Mouse (Mus musculus) frontal cortex, postnatal 25 days (tissue): ENCODE results near the gene Ppp1ca.

ENCODE experiments used
- DNase-seq, 2 experiments: peaks; one replicate each; pipeline ENCODE4 v3.0.0; 2022; ENCODE audit warnings: low spot score in 2 of 2

Gene Ppp1ca

GRCm38 (mm10) chr19:4184976-4185975 is 6.6 kb upstream of the Ppp1ca start:
- DNase-seq: no peak

GRCm38 (mm10) chr19:4187303-4187702 is 4.6 kb upstream of the Ppp1ca start:
- no peak for DNase-seq

- no peak for DNase-seq
These were observed 2.7 kb upstream of the Ppp1ca start for GRCm38 (mm10) chr19:4189051-4189620.

GRCm38 (mm10) chr19:4190831-4191334 is 982 bp upstream of the Ppp1ca start, which contains the start of gene Tbc1d10c:
Gene Tbc1d10c, minus strand, starts transcription at chr19:4191284.
- no peak for DNase-seq

- DNase-seq: no peak
These were observed 553 bp downstream of the Ppp1ca start for GRCm38 (mm10) chr19:4192251-4192985.

GRCm38 (mm10) chr19:4193129-4193528 is 1.3 kb downstream of the Ppp1ca start:
- DNase-seq: no peak

GRCm38 (mm10) chr19:4194021-4194724 is 2.3 kb downstream of the Ppp1ca start:
- DNase-seq: no peak

GRCm38 (mm10) chr19:4194776-4195650 is 3.1 kb downstream of the Ppp1ca start:
- no peak for DNase-seq

- no peak for DNase-seq
These were observed 4.2 kb downstream of the Ppp1ca start for GRCm38 (mm10) chr19:4196048-4196447.

GRCm38 (mm10) chr19:4196548-4196947 is 4.7 kb downstream of the Ppp1ca start:
- no peak for DNase-seq

GRCm38 (mm10) chr19:4197180-4197579 is 5.3 kb downstream of the Ppp1ca start:
- DNase-seq: no peak

- peak; percentile 83 to 93 for DNase-seq
These were observed 9.5 kb downstream of the Ppp1ca start, which contains the start of gene Rad9a for GRCm38 (mm10) chr19:4201291-4201909. Gene Rad9a, minus strand, starts transcription at chr19:4201662.

- DNase-seq: no peak
These were observed 10.3 kb downstream of the Ppp1ca start for GRCm38 (mm10) chr19:4202149-4202548.

- DNase-seq: no peak
These were observed 11.3 kb downstream of the Ppp1ca start for GRCm38 (mm10) chr19:4203148-4203547.

- no peak for DNase-seq
These were observed 11.9 kb downstream of the Ppp1ca start for GRCm38 (mm10) chr19:4203604-4204326.

- no peak for DNase-seq
These were observed 13.0 kb downstream of the Ppp1ca start for GRCm38 (mm10) chr19:4204889-4205288.

- DNase-seq: peak; percentile 48 to 59
These were observed 15.1 kb downstream of the Ppp1ca start for GRCm38 (mm10) chr19:4206971-4207370.

- no peak for DNase-seq
These were observed 16.7 kb downstream of the Ppp1ca start for GRCm38 (mm10) chr19:4208563-4208962.
